Mouse (Mus musculus) erythroid progenitor cell, adult 5-6 weeks (primary cell): Measurements from ENCODE around the gene Wnt3a. TPM values are rescaled to one million over a fixed set of nuclear protein-coding genes. Genes with fewer than 3 reads are reported as not detected.

Experiments used
- total RNA-seq, 2 experiments: library from RNA; stranded (forward) in 1 of 2; stranded (reverse) in 1 of 2; fragments of 150-400 nt in 1 of 2; fragments of 186-747, 209-891 nt in 1 of 2; gene quantifications; 2 replicates each; pipeline versions ENCODE4 v1.2.3 to v1.2.4; 2015 to 2017; ENCODE audit warnings: low replicate concordance in 2 of 2

Wnt3a gene
- total RNA-seq, 2 experiments from 2014 or later: not detected

Other genes with a start within 250 kb of the Wnt3a start
- gene Obscn, start 154.3 kb downstream of the Wnt3a start, total RNA-seq (2015; ENCODE audit: low replicate concordance): under 0.01 and 0.42 TPM in 2 replicates
- 0.90 and 2.3 TPM in 2 replicates for gene Obscn, start 154.3 kb downstream of the Wnt3a start, total RNA-seq (2017; ENCODE audit: low replicate concordance)
- gene Iba57, start 127.0 kb downstream of the Wnt3a start, total RNA-seq (2015; ENCODE audit: low replicate concordance): 17.2 and 33.9 TPM in 2 replicates
- gene Iba57, start 127.0 kb downstream of the Wnt3a start, total RNA-seq (2017; ENCODE audit: low replicate concordance): 35.6 and 54.2 TPM in 2 replicates
- not detected in 2 replicates for gene Gjc2, start 107.5 kb downstream of the Wnt3a start, total RNA-seq (2015; ENCODE audit: low replicate concordance)
- gene Gjc2, start 107.5 kb downstream of the Wnt3a start, total RNA-seq (2017; ENCODE audit: low replicate concordance): not detected in 2 replicates
- 20.5 and 24.3 TPM in 2 replicates for gene Guk1, start 98.5 kb downstream of the Wnt3a start, total RNA-seq (2015; ENCODE audit: low replicate concordance)
- 14.2 and 30.1 TPM in 2 replicates for gene Guk1, start 98.5 kb downstream of the Wnt3a start, total RNA-seq (2017; ENCODE audit: low replicate concordance)
- 3.4 and 8.6 TPM in 2 replicates for gene Mrpl55, start 88.3 kb downstream of the Wnt3a start, total RNA-seq (2015; ENCODE audit: low replicate concordance)
- gene Mrpl55, start 88.3 kb downstream of the Wnt3a start, total RNA-seq (2017; ENCODE audit: low replicate concordance): 18.7 and 49.0 TPM in 2 replicates
- 12.6 and 13.4 TPM in 2 replicates for gene 2310033P09Rik, start 82.4 kb downstream of the Wnt3a start, total RNA-seq (2015; ENCODE audit: low replicate concordance)
- gene 2310033P09Rik, start 82.4 kb downstream of the Wnt3a start, total RNA-seq (2017; ENCODE audit: low replicate concordance): 17.5 and 20.0 TPM in 2 replicates
- 118 and 138 TPM in 2 replicates for gene Arf1, start 62.5 kb downstream of the Wnt3a start, total RNA-seq (2015; ENCODE audit: low replicate concordance)
- 107 and 109 TPM in 2 replicates for gene Arf1, start 62.5 kb downstream of the Wnt3a start, total RNA-seq (2017; ENCODE audit: low replicate concordance)
- not detected in 2 replicates for gene Wnt9a, start 16.2 kb upstream of the Wnt3a start, total RNA-seq (2015; ENCODE audit: low replicate concordance)
- gene Wnt9a, start 16.2 kb upstream of the Wnt3a start, total RNA-seq (2017; ENCODE audit: low replicate concordance): not detected in 2 replicates
- gene Prss38, start 84.9 kb upstream of the Wnt3a start, total RNA-seq (2015; ENCODE audit: low replicate concordance): not detected in 2 replicates
- not detected in 2 replicates for gene Prss38, start 84.9 kb upstream of the Wnt3a start, total RNA-seq (2017; ENCODE audit: low replicate concordance)
- 2.5 and 3.4 TPM in 2 replicates for gene Jmjd4, start 159.3 kb upstream of the Wnt3a start, total RNA-seq (2015; ENCODE audit: low replicate concordance)
- 2.3 and 3.2 TPM in 2 replicates for gene Jmjd4, start 159.3 kb upstream of the Wnt3a start, total RNA-seq (2017; ENCODE audit: low replicate concordance)
- not detected in 2 replicates for gene Snap47, start 160.4 kb upstream of the Wnt3a start, total RNA-seq (2015; ENCODE audit: low replicate concordance)
- 0.13 and 6.4 TPM in 2 replicates for gene Snap47, start 160.4 kb upstream of the Wnt3a start, total RNA-seq (2017; ENCODE audit: low replicate concordance)
- not detected in 2 replicates for gene Zfp867, start 181.7 kb upstream of the Wnt3a start, total RNA-seq (2015; ENCODE audit: low replicate concordance)
- not detected in 2 replicates for gene Zfp867, start 181.7 kb upstream of the Wnt3a start, total RNA-seq (2017; ENCODE audit: low replicate concordance)
- 1.7 and 2.9 TPM in 2 replicates for gene Zkscan17, start 236.0 kb upstream of the Wnt3a start, total RNA-seq (2015; ENCODE audit: low replicate concordance)
- gene Zkscan17, start 236.0 kb upstream of the Wnt3a start, total RNA-seq (2017; ENCODE audit: low replicate concordance): 3.0 and 3.7 TPM in 2 replicates